In the genomic region with DNA sequence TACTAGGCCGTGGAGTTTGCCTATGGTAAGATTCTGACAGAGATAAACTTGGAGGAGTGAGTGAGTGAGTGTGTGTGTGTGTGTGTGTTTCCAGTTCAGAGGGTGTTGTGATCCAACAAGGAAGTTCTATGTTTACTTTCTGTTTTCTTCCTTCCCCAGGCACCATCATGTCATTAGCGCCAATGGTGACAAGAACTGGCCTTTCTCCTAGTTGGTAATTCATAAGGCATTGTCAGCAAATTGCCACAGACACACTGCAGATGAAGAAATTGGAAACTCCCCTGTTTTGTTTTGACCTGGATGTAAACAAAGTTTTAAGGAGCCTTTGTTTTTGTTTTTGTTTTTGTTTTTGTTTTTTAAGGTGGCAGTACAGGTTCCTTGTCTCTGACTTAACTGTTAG, we compare ENCODE assay signal across 23 mouse cellular contexts. TPM values are rescaled to one million over a fixed set of nuclear protein-coding genes. Genes with fewer than 3 reads are reported as not detected.
DNase-seq lines count a peak whose midpoint lies in the region; ATAC-seq and TF ChIP-seq lines count a peak whose summit lies in the region.
"Had no signal": no experiment of that assay in that cellular context is flagged by ENCODE, and none has a peak within 500 bp of the region (broad histone marks: within the 10 kb centered on the region; RNA-seq: fewer than 3 reads in every experiment).

No protein-coding gene starts in this region.

- no peak overlapping the region for H3K9ac ChIP-seq in lung, embryonic 14.5 days
- H3K9ac ChIP-seq in midbrain, embryonic 11.5 days (ENCODE audit: low read length) = no peak overlapping the region
- no peak overlapping the region for H3K9ac ChIP-seq in forebrain, postnatal 0 days
- H3K9ac ChIP-seq: embryonic facial prominence, embryonic 13.5 days; forebrain, embryonic 12.5 days; heart, embryonic 13.5 days; hindbrain, embryonic 15.5 days had no signal

- H3K4me2 ChIP-seq in lung, embryonic 14.5 days = no peak overlapping the region
- no peak overlapping the region for H3K4me2 ChIP-seq in midbrain, embryonic 11.5 days
- no peak overlapping the region for H3K4me2 ChIP-seq in forebrain, postnatal 0 days (ENCODE audit: low read depth)
- H3K4me2 ChIP-seq: embryonic facial prominence, embryonic 13.5 days; forebrain, embryonic 12.5 days; heart, embryonic 13.5 days; hindbrain, embryonic 15.5 days had no signal

- H3K4me1 ChIP-seq in lung, embryonic 14.5 days (ENCODE audit: insufficient read depth) = peaks cover 8% of the 10 kb centered on the region; the same call in 1 of the 2 replicates
- peaks cover 1% of the 10 kb centered on the region for H3K4me1 ChIP-seq in midbrain, embryonic 11.5 days (ENCODE audit: control insufficient read depth, insufficient read depth, low read length)
- H3K4me1 ChIP-seq in midbrain, embryonic 10.5 days = peaks cover 5% of the 10 kb centered on the region
- no peaks in the 10 kb centered on the region for H3K4me1 ChIP-seq in forebrain, postnatal 0 days (ENCODE audit: insufficient read depth)

- peaks cover 3% of the 10 kb centered on the region; the same call in 1 of the 2 replicates for H3K27me3 ChIP-seq in lung, embryonic 14.5 days (ENCODE audit: insufficient read depth, low read length)
- peaks cover 12% of the 10 kb centered on the region; the same call in 1 of the 2 replicates for H3K27me3 ChIP-seq in midbrain, embryonic 11.5 days (ENCODE audit: control insufficient read depth, insufficient read depth, low read length)
- peaks cover 25% of the 10 kb centered on the region for H3K27me3 ChIP-seq in midbrain, embryonic 10.5 days (ENCODE audit: low read depth, poor library complexity, severe bottlenecking)
- H3K27me3 ChIP-seq in forebrain, postnatal 0 days (ENCODE audit: insufficient read depth, low read length) = peaks cover 13% of the 10 kb centered on the region

- H3K27ac ChIP-seq in lung, embryonic 14.5 days (ENCODE audit: low read depth) = peak overlapping the region; percentile 30; the same call in 1 of the 2 replicates
- H3K27ac ChIP-seq in midbrain, embryonic 11.5 days (ENCODE audit: low read depth, low read length) = no peak overlapping the region
- H3K27ac ChIP-seq in midbrain, embryonic 10.5 days (replicated peaks) = no peak overlapping the region
- H3K27ac ChIP-seq in forebrain, postnatal 0 days (ENCODE audit: low read depth, low read length) = no peak overlapping the region
- H3K27ac ChIP-seq: embryonic facial prominence, embryonic 13.5 days; forebrain, embryonic 12.5 days; heart, embryonic 13.5 days; hindbrain, embryonic 15.5 days had no signal

- peak; percentile 0 for DNase-seq in gastrocnemius, adult 18-20 months (ENCODE audit: low spot score)
- no peak for DNase-seq in gastrocnemius, postnatal 4 days (ENCODE audit: low spot score in 2 of 2)
- peak; percentile 27 for DNase-seq in lung, embryonic 14.5 days
- DNase-seq in lung, adult 18-20 months = no peak
- peak; percentile 35 for DNase-seq in midbrain, embryonic 11.5 days (ENCODE audit: low spot score, missing footprints)
- no peak for DNase-seq in midbrain, embryonic 10.5 days (ENCODE audit: low spot score)
- DNase-seq in forebrain, postnatal 0 days = no peak
- DNase-seq in Muller cell, postnatal 12 days (ENCODE audit: inconsistent ontology term) = no peak
- DNase-seq: adrenal gland, adult 2 months; adrenal gland, postnatal 25 days; cerebellum, adult 18-20 months; cerebellum, adult 9-11 months; cerebellum, postnatal 36 days; heart, postnatal 36 days had no signal

- ATAC-seq in lung, embryonic 14.5 days (ENCODE audit: insufficient read depth) = no peak
- no peak for ATAC-seq in midbrain, embryonic 11.5 days (ENCODE audit: low FRiP score)
- ATAC-seq in forebrain, postnatal 0 days = no peak
- ATAC-seq: activated CD4-positive, CD25-positive, alpha-beta regulatory T cell, adult 4 months; forebrain, embryonic 16.5 days; Patski had no signal

- H3K36me3 ChIP-seq in lung, embryonic 14.5 days (ENCODE audit: insufficient read depth) = no peaks in the 10 kb centered on the region
- no peaks in the 10 kb centered on the region for H3K36me3 ChIP-seq in midbrain, embryonic 11.5 days (ENCODE audit: control insufficient read depth, insufficient read depth, low read length)
- H3K36me3 ChIP-seq in midbrain, embryonic 10.5 days = no peaks in the 10 kb centered on the region
- H3K36me3 ChIP-seq in forebrain, postnatal 0 days (ENCODE audit: insufficient read depth) = no peaks in the 10 kb centered on the region
- H3K36me3 ChIP-seq: embryonic facial prominence, embryonic 13.5 days; forebrain, embryonic 12.5 days; heart, embryonic 13.5 days; hindbrain, embryonic 15.5 days had no signal

- no peaks in the 10 kb centered on the region for H3K9me3 ChIP-seq in lung, embryonic 14.5 days (ENCODE audit: low read depth, low read length)
- no peaks in the 10 kb centered on the region for H3K9me3 ChIP-seq in midbrain, embryonic 11.5 days (ENCODE audit: control insufficient read depth, low read length)
- H3K9me3 ChIP-seq in midbrain, embryonic 10.5 days (replicated peaks) = no peaks in the 10 kb centered on the region
- no peaks in the 10 kb centered on the region for H3K9me3 ChIP-seq in forebrain, postnatal 0 days (ENCODE audit: low read length)
- H3K9me3 ChIP-seq: embryonic facial prominence, embryonic 13.5 days; forebrain, embryonic 12.5 days; heart, embryonic 13.5 days; hindbrain, embryonic 15.5 days had no signal

- TF ChIP-seq CTCF in lung, embryonic 14.5 days (IDR thresholded peaks at IDR 0.05; ENCODE audit: low read depth) = no peak
- no peak for TF ChIP-seq CTCF in forebrain, postnatal 0 days (IDR thresholded peaks at IDR 0.05; ENCODE audit: low read depth)

- WGBS in lung, embryonic 14.5 days = 49% methylated on average over 2 of the region's 2 CpGs
- 78% methylated on average over 2 of the region's 2 CpGs for WGBS in midbrain, embryonic 11.5 days
- 89% methylated on average over 2 of the region's 2 CpGs for WGBS in midbrain, embryonic 10.5 days
- 60% methylated on average over 2 of the region's 2 CpGs for WGBS in forebrain, postnatal 0 days

- H3K4me3 ChIP-seq in lung, embryonic 14.5 days (ENCODE audit: low read depth, low read length) = no peak overlapping the region
- H3K4me3 ChIP-seq in midbrain, embryonic 11.5 days (ENCODE audit: low read depth, low read length) = no peak overlapping the region
- no peak overlapping the region for H3K4me3 ChIP-seq in midbrain, embryonic 10.5 days
- no peak overlapping the region for H3K4me3 ChIP-seq in forebrain, postnatal 0 days (ENCODE audit: low read depth, low read length)
- H3K4me3 ChIP-seq: embryonic facial prominence, embryonic 13.5 days; forebrain, embryonic 12.5 days; heart, embryonic 13.5 days; hindbrain, embryonic 15.5 days had no signal

RNA-seq across cellular contexts. Expression of a gene that starts 4.8 kb away (rescaled TPM):
- total RNA-seq in gastrocnemius, adult 18-20 months (2021) = 1 to 10 TPM; 1.6 to 2.5 TPM
- total RNA-seq in gastrocnemius, postnatal 4 days (2021) = 10 to 100 TPM in 1 of 2 experiments, 1 to 10 TPM in 1; 9.4 to 10.7 TPM
- 42.5 and 51.4 TPM in 2 replicates for polyA plus RNA-seq in lung, embryonic 14.5 days (2014; fragmentation: Nextera tagmentation; extraction: Ambion mirVana)
- 4.0 and 4.5 TPM in 2 replicates for polyA plus RNA-seq in midbrain, embryonic 11.5 days (2014; fragmentation: Nextera tagmentation; extraction: Ambion mirVana)
- 6.9 and 7.1 TPM in 2 replicates for polyA plus RNA-seq in midbrain, embryonic 10.5 days (2016; fragmentation: Nextera tagmentation; extraction: Ambion mirVana)
- total RNA-seq in forebrain, postnatal 0 days (2014; rRNA removed) = 0.46 and 0.90 TPM in 2 replicates
- polyA plus RNA-seq in forebrain, postnatal 0 days (2015; fragmentation: Nextera tagmentation; extraction: Ambion mirVana) = 0.86 and 2.0 TPM in 2 replicates

RNA-seq across cellular contexts. Expression of a gene that starts 9.6 kb away (rescaled TPM):
- 1 to 10 TPM; 3.8 to 9.1 TPM for total RNA-seq in gastrocnemius, adult 18-20 months (2021)
- total RNA-seq in gastrocnemius, postnatal 4 days (2021) = 10 to 100 TPM in 1 of 2 experiments, 1 to 10 TPM in 1; 9.2 to 11.3 TPM
- 11.6 and 14.1 TPM in 2 replicates for polyA plus RNA-seq in lung, embryonic 14.5 days (2014; fragmentation: Nextera tagmentation; extraction: Ambion mirVana)
- polyA plus RNA-seq in midbrain, embryonic 11.5 days (2014; fragmentation: Nextera tagmentation; extraction: Ambion mirVana) = 4.9 and 5.8 TPM in 2 replicates
- 5.4 and 6.5 TPM in 2 replicates for polyA plus RNA-seq in midbrain, embryonic 10.5 days (2016; fragmentation: Nextera tagmentation; extraction: Ambion mirVana)
- 1.6 and 3.6 TPM in 2 replicates for total RNA-seq in forebrain, postnatal 0 days (2014; rRNA removed)
- polyA plus RNA-seq in forebrain, postnatal 0 days (2015; fragmentation: Nextera tagmentation; extraction: Ambion mirVana) = 1.6 and 1.7 TPM in 2 replicates
- polyA plus RNA-seq: Patski had no signal

RNA-seq across cellular contexts. Expression of a gene that starts 27.7 kb away (rescaled TPM):
- total RNA-seq in gastrocnemius, adult 18-20 months (2021) = under 1 TPM; 0.16 to 0.17 TPM
- total RNA-seq in gastrocnemius, postnatal 4 days (2021) = under 1 TPM; 0.49 to 0.64 TPM
- polyA plus RNA-seq in lung, embryonic 14.5 days (2014; fragmentation: Nextera tagmentation; extraction: Ambion mirVana) = 0.31 and 0.64 TPM in 2 replicates
- not detected in 2 replicates for polyA plus RNA-seq in midbrain, embryonic 11.5 days (2014; fragmentation: Nextera tagmentation; extraction: Ambion mirVana)
- 0.25 and 0.30 TPM in 2 replicates for polyA plus RNA-seq in midbrain, embryonic 10.5 days (2016; fragmentation: Nextera tagmentation; extraction: Ambion mirVana)
- 0.38 and 0.48 TPM in 2 replicates for total RNA-seq in forebrain, postnatal 0 days (2014; rRNA removed)
- polyA plus RNA-seq in forebrain, postnatal 0 days (2015; fragmentation: Nextera tagmentation; extraction: Ambion mirVana) = 0.90 and 0.99 TPM in 2 replicates
- total RNA-seq: adrenal gland, postnatal 25 days had no signal
- polyA plus RNA-seq: hindbrain, embryonic 11.5 days; Patski had no signal

RNA-seq across cellular contexts. Expression of a gene that starts 29.5 kb away (rescaled TPM):
- total RNA-seq in gastrocnemius, adult 18-20 months (2021) = 1 to 10 TPM; 1.5 to 3.3 TPM
- 10 to 100 TPM; 23.0 to 26.0 TPM for total RNA-seq in gastrocnemius, postnatal 4 days (2021)
- 58.8 and 66.1 TPM in 2 replicates for polyA plus RNA-seq in lung, embryonic 14.5 days (2014; fragmentation: Nextera tagmentation; extraction: Ambion mirVana)
- polyA plus RNA-seq in midbrain, embryonic 11.5 days (2014; fragmentation: Nextera tagmentation; extraction: Ambion mirVana) = 9.9 and 11.5 TPM in 2 replicates
- polyA plus RNA-seq in midbrain, embryonic 10.5 days (2016; fragmentation: Nextera tagmentation; extraction: Ambion mirVana) = 22.0 and 24.6 TPM in 2 replicates
- total RNA-seq in forebrain, postnatal 0 days (2014; rRNA removed) = 6.0 and 11.9 TPM in 2 replicates
- 3.2 and 3.9 TPM in 2 replicates for polyA plus RNA-seq in forebrain, postnatal 0 days (2015; fragmentation: Nextera tagmentation; extraction: Ambion mirVana)
- polyA plus RNA-seq: activated CD4-positive, CD25-positive, alpha-beta regulatory T cell, adult 4 months had no signal

RNA-seq across cellular contexts. Expression of a gene that starts 32.2 kb away (rescaled TPM):
- not detected for total RNA-seq in gastrocnemius, adult 18-20 months (2021)
- total RNA-seq in gastrocnemius, postnatal 4 days (2021) = under 1 TPM; 0.13 to 0.20 TPM
- 0.19 and 0.70 TPM in 2 replicates for polyA plus RNA-seq in lung, embryonic 14.5 days (2014; fragmentation: Nextera tagmentation; extraction: Ambion mirVana)
- polyA plus RNA-seq in midbrain, embryonic 11.5 days (2014; fragmentation: Nextera tagmentation; extraction: Ambion mirVana) = 0.12 and 0.40 TPM in 2 replicates
- polyA plus RNA-seq in midbrain, embryonic 10.5 days (2016; fragmentation: Nextera tagmentation; extraction: Ambion mirVana) = 0.06 and 0.22 TPM in 2 replicates
- 0.38 TPM in 2 replicates for total RNA-seq in forebrain, postnatal 0 days (2014; rRNA removed)
- polyA plus RNA-seq in forebrain, postnatal 0 days (2015; fragmentation: Nextera tagmentation; extraction: Ambion mirVana) = 0.65 and 1.1 TPM in 2 replicates
- total RNA-seq: gastrocnemius, adult 8-10 months had no signal
- polyA plus RNA-seq: adrenal gland, adult 2 months; Patski had no signal

Comparison
In these comparisons a context has a peak if more than half of its experiments do, and no peak if none do; other contexts are left out.
1. DNase-seq: peak in gastrocnemius, adult 18-20 months (single experiment), lung, embryonic 14.5 days (single experiment) and midbrain, embryonic 11.5 days (single experiment); none in gastrocnemius, postnatal 4 days (0 of 2), lung, adult 18-20 months (0 of 2), midbrain, embryonic 10.5 days (single experiment), forebrain, postnatal 0 days (single experiment) and Muller cell, postnatal 12 days (single experiment).